Mouse (Mus musculus) regulatory T cell (primary cell): ENCODE measurements around the gene Mllt10.

Experiments
- in situ Hi-C: fragments of 300-600 bp; cut with MboI, MseI; formaldehyde crosslinking; loops from one replicate; pipeline ENCODE4 v1.15.1; 2025; ENCODE audit warnings: high pct_unique_total_duplicates

The Mllt10 gene

GRCm38 (mm10) chr2:18055016-18055928 lies at the start of gene Mllt10:
Gene Mllt10 (plus strand): TSS chr2:18055237.
- in situ Hi-C loops, result loop anchor here (5.0 kb wide), 1 partner anchor 627 kb away; no protein-coding TSS in a partner anchor

DNA sequence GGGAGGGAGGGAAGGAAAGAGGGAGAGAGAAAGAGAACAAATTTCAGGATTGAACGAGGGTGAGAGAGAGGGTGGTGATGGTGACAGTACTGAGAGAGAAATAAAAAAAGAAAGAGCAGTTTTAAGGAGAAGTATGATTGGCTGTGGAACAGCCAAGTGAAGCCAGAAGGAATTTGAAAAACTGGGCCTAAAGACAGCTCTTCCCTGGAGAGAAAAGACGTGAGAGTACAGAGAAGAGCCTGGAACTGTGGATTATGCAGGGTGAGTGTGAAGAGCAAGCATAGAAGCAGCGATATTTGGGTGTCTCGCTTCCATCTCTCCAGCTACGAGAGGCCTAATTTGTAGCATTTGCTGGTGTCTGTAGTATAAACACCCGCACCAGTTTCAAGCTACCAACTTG lies 43.8 kb upstream of the Mllt10 start:
- in situ Hi-C loops, result no loop called here

DNA sequence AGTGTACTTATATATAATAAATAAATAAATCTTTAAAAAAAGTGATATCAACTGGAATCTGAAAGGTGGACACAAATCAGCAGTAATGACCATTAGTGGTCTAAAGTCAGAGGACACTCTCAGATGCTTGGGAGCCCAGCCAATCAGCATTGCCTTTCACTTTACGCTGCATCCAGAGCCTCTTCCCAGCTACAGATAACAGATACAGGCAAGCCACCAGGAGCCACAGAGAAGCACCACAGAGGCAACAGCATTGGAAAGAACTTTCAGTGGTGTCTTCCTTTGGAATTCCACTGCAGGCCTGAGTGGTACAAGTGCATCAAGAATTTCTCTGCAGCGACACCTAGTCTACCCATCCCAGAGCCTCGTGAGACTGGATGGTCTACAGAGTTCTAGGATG lies 42.2 kb upstream of the Mllt10 start:
- in situ Hi-C loops, result no loop called here

DNA sequence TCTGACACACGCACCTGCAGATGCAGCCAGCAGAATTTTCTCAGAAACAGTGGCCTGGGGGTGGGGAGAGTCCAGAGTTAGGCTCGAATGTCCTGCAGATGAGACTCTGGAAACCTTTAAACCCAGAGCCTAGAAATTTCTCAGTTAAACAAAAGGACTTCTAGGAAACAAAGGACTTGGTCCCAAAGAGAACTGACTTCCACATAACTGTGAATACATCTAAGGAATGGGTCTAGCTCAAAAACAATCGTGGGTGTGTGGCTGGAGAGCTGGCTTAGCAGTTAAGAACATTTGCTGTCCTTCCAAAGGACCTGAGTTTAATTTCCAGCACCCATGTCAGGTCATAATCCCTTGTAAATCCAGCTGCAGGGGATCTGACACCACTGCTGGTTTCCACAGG lies 39.5 kb upstream of the Mllt10 start:
- in situ Hi-C loops, result no loop called here

DNA sequence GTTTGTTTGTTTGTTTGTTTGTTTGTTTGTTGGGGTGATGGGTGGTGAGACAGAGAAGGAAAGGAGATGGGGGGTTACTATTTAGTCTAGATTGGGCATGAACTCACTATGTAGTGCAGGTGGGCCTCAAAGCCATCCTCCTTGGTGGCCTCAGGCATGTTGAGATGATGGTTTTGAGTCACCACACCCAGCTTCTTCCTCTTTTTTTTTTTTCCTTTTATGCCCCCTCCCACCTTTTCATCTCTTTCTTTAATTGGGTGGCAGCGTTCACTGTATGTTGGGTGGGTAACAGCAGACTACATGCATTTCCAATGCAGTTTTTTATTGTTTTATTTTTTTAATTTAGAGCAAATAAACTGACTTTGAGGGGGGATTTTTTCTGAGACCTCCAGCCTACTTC lies 38.4 kb upstream of the Mllt10 start:
- in situ Hi-C loops, result no loop called here

GRCm38 (mm10) chr2:18017321-18017720 lies 37.7 kb upstream of the Mllt10 start:
- in situ Hi-C loops, result no loop called here

- in situ Hi-C loops, result no loop called here
These were observed 35.9 kb upstream of the Mllt10 start for GRCm38 (mm10) chr2:18019122-18019521.

DNA sequence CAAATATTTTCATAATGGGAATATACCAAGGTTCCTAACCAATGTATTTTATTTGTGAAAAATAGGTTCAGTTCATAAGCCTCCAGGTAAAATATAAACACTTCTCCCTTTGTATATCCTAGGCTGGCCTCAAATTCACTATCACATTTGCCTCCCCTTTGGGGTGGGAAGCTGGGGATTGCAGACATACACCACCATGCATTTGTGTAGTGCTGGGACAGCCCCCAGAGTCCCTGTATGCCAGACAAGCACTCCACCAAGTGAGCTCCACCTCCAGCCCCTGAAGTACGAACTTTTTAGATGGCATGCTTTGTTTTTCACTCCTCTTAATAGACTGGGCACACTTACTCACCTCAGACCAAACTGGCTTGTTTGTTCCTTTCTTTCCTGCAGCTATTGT lies 32.2 kb upstream of the Mllt10 start:
- in situ Hi-C loops, result no loop called here

DNA sequence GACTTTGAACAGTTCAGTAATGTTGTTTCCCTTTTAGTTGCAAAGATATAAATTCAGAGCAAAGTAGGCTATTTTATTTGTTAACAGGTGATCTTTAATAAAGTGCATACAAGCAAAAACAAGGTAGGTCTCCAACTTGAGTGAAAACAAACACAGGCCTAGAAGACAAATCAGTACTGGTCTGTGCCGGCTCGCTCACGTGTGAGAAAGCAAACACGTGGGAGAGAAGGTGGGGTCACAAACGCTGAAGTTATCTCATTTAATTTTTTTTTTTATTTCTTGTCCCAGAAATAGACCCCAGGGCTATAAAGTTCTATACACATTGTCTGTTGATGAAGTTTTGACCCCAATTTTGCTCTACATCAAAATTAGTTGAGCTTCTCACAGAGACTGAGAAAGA lies 29.9 kb upstream of the Mllt10 start:
- in situ Hi-C loops, result no loop called here

DNA sequence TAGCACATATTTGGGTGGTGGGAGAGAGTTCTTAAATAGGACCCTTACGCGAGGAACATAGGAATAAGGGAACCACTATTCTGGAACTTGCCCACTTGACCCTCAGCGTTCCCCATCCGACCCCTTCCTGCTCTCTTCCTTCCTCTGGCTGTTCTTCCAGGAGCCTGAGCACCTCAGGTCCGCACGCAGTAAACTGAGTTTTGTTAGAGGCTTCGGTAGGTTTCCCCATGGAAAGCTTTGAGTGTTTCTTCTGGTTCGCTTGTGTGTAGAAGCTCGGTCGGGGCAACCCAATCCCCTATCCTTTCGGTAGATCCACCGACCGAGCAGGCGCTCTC lies 29.3 kb upstream of the Mllt10 start:
- in situ Hi-C loops, result no loop called here

GRCm38 (mm10) chr2:18026116-18026947 lies 28.7 kb upstream of the Mllt10 start:
- in situ Hi-C loops, result no loop called here

DNA sequence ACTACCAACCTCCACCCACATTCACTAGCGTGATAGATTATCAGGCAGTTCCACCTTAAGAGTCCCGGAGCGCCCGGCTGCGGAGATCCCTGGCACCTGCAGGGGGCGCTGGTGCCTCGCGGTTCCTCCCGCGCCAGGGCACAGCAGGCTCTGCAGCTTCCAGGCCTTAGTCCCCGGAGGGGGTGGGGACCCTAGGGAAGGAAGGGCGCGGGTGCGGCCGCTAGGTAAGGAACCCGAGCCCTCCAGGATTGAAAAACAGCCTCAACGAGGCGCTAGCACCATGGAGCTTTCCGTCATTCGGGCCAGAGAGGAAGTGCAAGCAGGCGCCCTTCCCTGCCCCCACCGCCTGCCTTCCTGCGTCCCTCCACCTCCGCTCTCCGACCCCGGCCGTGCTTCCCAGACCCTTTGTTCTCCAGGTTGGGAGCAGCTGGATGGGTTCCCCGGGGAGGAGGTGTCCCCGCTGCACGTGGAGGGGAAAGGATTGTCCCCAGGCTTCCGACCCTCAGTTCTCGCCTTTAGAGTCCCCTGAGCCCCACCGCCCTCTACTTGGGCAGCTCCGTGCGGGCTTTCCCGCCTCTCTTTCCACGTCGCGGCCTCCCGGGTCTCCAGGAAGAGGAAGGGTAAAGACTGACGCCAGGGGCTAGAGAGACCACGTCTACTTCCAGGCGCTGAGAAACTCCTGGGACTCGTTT lies 27.4 kb upstream of the Mllt10 start:
- in situ Hi-C loops, result no loop called here

GRCm38 (mm10) chr2:18028140-18029021 lies 26.7 kb upstream of the Mllt10 start:
- in situ Hi-C loops, result no loop called here

DNA sequence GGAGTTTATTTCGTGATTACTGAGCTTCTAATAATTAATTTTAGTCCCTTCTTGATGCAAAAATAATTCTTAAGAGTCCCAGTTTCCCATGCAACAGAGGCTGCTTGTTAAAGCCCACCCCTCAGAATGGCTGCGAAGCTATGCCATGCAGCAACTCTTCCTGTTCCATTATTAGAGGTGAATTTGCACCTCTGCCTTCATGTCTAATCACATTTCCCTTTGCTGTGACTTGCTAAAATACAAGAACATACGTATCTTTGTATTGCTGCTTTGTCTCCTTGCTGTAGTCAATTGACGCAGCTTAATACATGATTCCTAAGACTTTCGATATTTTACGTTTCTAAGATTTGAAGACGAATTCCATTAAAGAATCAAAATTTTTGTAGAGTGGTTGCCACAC lies 25.4 kb upstream of the Mllt10 start:
- in situ Hi-C loops, result no loop called here

DNA sequence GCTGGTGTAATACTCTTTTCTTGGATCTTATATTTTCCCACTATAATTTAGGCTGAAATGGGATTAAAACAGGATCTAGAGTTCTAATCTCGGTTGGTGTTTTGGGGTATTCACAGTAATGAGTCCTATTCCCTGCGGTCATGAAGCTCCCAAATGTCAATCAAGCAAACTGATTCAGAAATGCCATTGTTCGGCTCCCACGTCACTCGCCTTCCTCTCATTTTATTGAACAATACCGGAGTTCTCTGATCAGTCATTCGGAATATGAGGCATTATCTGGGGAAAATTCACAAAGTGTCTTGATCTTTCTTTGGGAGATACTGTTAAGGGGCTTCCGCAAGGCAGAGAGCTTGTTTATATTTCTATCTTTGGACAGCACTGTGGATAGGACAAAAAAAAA lies 24.5 kb upstream of the Mllt10 start:
- in situ Hi-C loops, result no loop called here

DNA sequence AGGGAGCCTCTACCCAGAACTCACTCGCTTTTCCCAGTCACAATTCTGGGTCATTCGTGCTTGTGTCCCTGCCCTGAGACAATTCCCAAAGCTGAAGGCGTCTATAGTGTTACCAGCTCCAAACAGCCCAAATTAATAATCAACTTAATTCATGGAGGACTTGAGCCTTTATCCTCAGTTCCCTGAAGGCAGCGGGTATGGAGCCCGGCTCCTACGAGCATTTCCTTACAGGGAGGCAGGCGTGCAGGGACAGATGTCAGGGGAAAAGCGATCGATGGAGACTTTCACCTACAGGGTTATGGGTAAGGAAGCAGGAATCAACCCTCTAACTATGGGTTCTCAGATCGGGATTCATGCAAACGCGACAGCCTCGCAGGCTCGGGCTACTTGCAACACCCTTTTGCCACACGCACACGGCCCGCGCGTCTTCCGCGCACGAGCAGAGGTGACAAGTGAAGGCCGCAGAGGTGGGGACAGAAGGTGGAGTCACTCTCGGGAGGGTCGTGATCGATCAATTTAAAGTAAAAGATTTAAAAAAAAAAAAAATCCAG lies 23.7 kb upstream of the Mllt10 start:
- in situ Hi-C loops, result no loop called here

- in situ Hi-C loops, result no loop called here
These were observed 23.1 kb upstream of the Mllt10 start for GRCm38 (mm10) chr2:18031831-18032537.

DNA sequence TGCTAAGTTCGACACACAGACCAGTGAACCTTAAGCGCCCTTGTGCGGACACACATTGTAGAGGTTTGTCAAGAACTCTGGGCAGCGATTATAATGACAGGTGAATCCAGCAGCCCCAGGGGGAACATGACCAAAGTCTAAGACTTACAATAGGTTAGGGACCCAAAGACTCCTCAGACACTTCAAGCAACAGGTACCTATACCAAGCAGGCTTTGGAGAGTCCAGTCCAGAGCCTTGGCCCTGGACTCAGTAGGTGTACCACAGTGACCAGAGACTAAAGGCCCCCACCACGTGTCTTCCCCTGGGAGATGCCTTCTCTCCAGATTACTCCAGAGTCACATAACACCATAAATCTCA lies 22.5 kb upstream of the Mllt10 start:
- in situ Hi-C loops, result no loop called here

DNA sequence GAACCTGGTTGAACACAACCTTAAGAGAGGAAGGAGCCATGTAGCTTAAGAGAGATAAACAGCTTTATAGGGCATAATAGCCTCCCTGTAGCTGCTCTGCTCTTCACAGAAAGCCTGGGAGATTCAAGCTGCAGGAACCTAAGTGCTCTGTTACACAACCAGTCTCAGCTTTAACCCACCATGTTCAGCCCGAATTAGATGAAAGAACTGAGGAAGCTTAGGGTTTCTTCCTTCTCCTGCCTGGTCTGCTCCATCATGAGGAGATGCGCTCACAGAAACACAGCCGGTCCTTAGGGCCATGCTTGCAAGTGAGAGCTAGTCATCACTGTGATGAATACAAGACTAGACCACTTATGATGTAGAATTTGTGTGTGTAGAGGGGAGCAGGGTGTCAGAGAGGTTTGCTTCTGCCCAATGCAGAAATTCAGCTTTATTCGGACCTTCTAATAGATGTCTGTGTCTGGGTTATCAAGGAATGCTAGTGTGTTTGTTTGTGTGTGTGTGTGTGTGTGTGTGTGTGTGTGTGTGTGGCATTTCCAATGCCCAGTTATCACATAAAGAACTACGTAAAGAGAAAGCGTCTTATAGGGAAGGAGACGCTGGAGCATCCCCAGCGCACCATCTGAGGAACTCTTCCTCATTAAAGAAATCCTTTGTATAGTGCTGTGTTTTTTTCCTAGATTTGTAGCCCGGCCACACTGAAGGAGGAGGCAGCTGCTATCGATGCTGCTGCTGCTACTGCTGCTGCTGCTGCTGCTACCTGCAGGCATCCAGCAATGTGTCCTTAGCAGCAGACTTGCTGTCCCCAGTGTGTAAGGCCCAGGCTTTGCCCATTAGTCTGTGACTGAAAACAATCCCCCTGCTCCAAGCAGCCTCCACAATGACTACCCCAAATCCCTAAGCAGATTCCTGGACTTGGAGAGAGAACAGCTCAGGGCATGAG lies 21.6 kb upstream of the Mllt10 start:
- in situ Hi-C loops, result no loop called here
